Mouse (Mus musculus): Measurements from ENCODE around the gene Olfr875.
"Not testable (repeated sequence)": the region's sequence is repeated elsewhere in the genome, so short reads cannot be mapped to it uniquely, and the experiment has no call there.

Gene Olfr875

DNA sequence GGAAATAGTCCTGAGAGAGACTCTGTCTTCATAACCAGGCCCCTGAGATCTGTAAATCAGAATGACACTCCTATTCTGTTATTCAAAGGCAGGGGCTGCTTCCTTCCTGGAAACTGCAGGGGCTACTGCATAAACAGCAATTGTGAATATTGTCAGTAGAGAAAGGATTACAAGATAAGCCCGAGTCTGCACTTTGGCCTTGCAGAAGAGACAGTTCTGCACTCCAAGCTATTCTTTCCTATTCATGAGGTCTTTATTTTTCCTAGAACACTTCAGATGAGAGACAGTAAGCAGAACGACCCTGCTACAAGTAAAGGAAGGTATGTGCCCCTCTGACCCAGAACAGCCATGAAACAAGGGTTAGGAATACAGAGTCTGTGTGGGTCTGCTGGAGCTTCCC is at the start of gene Olfr875:
TSS of gene Olfr875 (plus strand) at position 99 of the 400 bp plus-strand sequence.
- DNase-seq, result no peak

- no peak for DNase-seq
Observed at GRCm38 (mm10) chr9:37734310-37734709, 37.3 kb upstream of the Olfr875 start.

DNA sequence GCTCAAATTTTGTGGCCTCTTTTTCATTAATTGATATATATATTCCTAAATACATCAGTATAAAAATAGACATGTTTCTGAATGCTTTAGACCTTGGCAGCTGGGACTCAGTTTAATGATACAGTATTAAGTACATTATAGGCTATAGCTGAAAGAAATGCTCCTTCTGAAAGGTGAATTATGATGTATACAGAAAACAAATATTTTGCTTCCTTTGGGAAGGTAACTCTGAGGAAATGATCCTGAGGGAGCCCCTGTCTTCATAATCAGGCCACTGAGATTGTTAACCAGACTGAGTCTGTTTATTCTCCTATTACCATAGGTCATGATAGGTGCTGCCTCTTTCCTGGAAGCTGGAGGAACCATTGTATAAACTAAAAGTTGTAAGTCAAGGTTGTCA is 26.9 kb upstream of the Olfr875 start, which contains the start of gene Olfr874:
TSS of gene Olfr874 (plus strand) at position 301 of the 400 bp plus-strand sequence.
- DNase-seq, result no peak

DNA sequence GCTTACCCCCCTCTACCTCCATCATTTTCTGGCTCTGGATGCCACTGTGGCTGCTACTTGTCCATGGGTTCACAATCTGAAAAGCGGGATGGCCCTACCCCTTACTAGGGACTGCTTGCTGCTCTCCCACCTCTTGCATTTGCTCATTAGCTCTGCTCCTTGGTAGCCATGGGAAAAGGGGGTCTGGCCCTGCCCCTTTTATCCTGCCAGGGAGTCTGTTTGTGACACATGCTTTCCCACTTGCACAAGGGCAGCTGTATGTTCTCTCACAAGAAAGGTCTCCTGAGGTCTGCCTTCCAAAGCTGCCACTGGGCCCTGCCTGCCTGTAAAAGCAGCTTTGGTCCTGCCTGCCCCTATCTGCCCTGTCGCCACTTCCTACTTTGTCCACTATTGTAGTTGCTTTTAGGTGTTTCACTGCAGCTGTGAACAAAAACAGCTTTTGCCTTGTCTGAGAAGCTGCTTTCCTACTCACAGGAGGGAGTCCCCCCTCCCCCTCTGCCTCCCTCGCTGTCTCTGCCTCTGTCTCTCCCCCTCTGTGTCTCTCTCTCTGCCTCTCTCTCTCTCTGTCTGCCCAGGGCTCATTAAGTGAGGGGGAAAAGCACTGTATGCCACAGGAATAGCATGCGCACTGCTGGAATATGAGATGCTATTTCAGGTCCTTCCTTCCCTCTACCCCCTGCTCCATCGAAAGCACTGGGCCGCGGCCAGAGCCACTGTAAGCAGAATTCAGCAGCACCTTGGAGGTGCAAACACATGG is 21.2 kb upstream of the Olfr875 start:
- DNase-seq, result peak; percentile 34

GRCm38 (mm10) chr9:37751467-37751866 is 20.2 kb upstream of the Olfr875 start:
- DNase-seq, result no peak

GRCm38 (mm10) chr9:37752006-37752405 is 19.7 kb upstream of the Olfr875 start:
- DNase-seq, result no peak

GRCm38 (mm10) chr9:37761728-37762127 is 9.9 kb upstream of the Olfr875 start:
- DNase-seq, result no peak

DNA sequence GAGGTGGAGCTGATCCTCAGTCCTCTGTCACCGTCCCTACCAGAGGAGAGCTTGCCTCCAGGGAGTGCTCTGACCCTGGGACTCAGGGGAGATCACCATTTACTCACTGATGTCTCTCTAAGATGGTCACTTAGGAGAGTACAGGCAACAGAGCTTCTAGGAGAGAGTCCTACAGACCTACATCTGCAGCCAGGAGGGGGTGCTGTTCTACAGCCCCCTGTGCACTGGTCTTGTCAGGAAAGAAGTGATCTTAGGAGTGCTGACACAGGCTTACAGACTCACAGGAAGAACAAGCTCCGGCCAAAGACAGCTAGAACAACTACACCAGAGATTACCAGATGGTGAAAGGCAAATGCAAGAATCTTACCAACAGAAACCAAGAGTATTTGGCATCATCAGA is 9.1 kb upstream of the Olfr875 start:
- DNase-seq, result no peak

DNA sequence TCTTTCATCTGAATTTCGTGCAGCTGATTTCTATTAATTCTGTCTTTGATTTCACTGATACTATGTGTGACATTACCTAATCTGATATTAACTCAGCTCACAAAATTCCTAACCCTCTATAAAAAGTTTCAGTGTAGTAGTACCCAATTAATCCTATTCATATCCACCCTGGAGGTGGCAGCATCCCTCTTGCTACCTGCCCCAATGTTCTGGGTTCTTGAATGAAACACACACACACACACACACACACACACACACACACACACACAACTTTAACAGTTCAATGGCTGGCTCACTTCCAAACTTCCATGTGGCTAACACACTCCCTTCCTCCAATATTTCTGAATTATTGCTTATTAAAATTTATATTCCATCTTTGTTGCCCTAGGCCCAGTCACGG is 996 bp upstream of the Olfr875 start:
- DNase-seq, result no peak

- DNase-seq, result no peak
Observed at GRCm38 (mm10) chr9:37782766-37783260, 11.2 kb downstream of the Olfr875 start.

- DNase-seq, result not testable (repeated sequence)
Observed at GRCm38 (mm10) chr9:37783394-37784387, 12.0 kb downstream of the Olfr875 start.

- DNase-seq, result no peak
Observed at GRCm38 (mm10) chr9:37786411-37786810, 14.8 kb downstream of the Olfr875 start.

GRCm38 (mm10) chr9:37802055-37802454 is 30.4 kb downstream of the Olfr875 start:
- DNase-seq, result no peak

DNA sequence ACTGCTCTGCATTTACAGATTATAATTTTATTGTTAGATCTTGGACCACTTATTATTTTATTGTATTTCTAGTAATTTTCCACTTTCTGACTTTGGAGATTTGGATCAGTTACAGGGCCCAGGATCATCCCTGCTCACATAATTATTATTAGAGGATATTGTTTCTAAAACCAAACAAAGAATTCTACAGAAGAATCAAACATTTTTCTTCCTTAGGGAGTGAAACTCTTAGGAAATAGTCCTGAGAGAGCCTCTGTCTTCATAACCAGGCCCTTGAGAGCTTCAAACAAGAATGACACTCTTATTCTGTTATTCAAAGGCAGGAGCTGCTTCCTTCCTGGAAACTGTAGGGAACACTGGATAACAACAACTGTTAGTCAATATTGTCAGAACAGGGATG is 31.1 kb downstream of the Olfr875 start, which contains the start of gene Olfr876:
TSS of gene Olfr876 (plus strand) at position 301 of the 400 bp plus-strand sequence.
- no peak for DNase-seq

DNA sequence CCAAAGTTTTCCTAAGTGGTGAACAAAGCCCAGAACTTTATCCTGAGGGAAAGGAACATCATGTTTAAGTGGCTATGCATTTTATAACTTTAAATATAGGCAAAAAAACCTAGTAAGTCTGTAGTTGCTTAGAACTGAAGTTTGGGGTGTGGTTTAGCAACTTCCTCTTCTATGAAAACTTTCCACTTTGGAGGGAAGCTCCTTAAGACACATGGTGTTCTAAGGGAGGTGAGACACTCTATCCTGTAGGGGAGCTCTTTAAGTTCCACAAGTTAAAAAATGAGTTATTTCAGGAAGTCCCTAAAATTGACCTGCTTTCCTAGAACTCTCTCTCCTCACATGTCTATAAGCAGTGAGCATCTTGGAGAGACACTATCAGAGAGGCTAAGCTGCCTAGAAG is 35.6 kb downstream of the Olfr875 start:
- DNase-seq, result no peak

GRCm38 (mm10) chr9:37808456-37808855 is 36.8 kb downstream of the Olfr875 start:
- DNase-seq, result no peak

- DNase-seq, result no peak
Observed at GRCm38 (mm10) chr9:37808976-37809375, 37.3 kb downstream of the Olfr875 start.

- no peak for DNase-seq
Observed at GRCm38 (mm10) chr9:37814696-37815095, 43.0 kb downstream of the Olfr875 start.

All from right cerebral cortex, postnatal 25 days (tissue).